Mouse (Mus musculus) megakaryocyte, embryonic 14.5 days (primary cell): Measurements from ENCODE around the gene Misp.

Source experiments
- FLI1 ChIP-seq: IDR thresholded peaks from 2 replicates; pipeline ENCODE4 v1.6.1; 2012; ENCODE audit warnings: low read length, inconsistent platforms, mixed read lengths
- GATA1 ChIP-seq: IDR thresholded peaks from 3 replicates; pipeline ENCODE4 v1.6.1; 2012; ENCODE audit warnings: mixed read lengths, low read length, inconsistent platforms, borderline replicate concordance

GRCm38 (mm10) chr10:79858416-79859074, 37.8 kb downstream of the Misp start:
- TF ChIP-seq GATA1 = no peak
- no peak for TF ChIP-seq FLI1
